Mouse (Mus musculus): ENCODE data around the gene Utp4.

GRCm38 (mm10) chr8:106944756-106945155 is 51.3 kb downstream of the Utp4 start:
- no peak for TF ChIP-seq NELFE (IDR thresholded peaks at IDR 0.05; ENCODE audit: low read depth, low read length)
- TF ChIP-seq EP300 (IDR thresholded peaks at IDR 0.05; ENCODE audit: low read depth in 1 of 2, low read length in 2 of 2) = no peak
- no peak for TF ChIP-seq CTCF (IDR thresholded peaks at IDR 0.05 in 2 of 3, conservative IDR thresholded peaks at IDR 0.05 in 1 of 3; ENCODE audit: control insufficient read depth in 1 of 3, insufficient read depth in 1 of 3, low read depth in 2 of 3, low read length in 3 of 3, poor library complexity in 1 of 3, severe bottlenecking in 1 of 3)
- no peak for TF ChIP-seq MEF2A (IDR thresholded peaks at IDR 0.05; ENCODE audit: extremely low read depth, insufficient replicate concordance, low read depth, low read length, poor library complexity, severe bottlenecking)
- no peak for TF ChIP-seq ZC3H11A (IDR thresholded peaks at IDR 0.05; ENCODE audit: low read depth, low read length)
